Mouse (Mus musculus): ENCODE data around the gene Cers1. TPM values are rescaled to one million over a fixed set of nuclear protein-coding genes. Genes with fewer than 3 reads are reported as not detected.

The Cers1 gene
- total and polyA plus RNA-seq, 2 experiments from 2014 or later = 45.3 to 58.4 TPM

GRCm38 (mm10) chr8:70359411-70359810, 43.8 kb downstream of the Cers1 start:
- ATAC-seq (no peak), DNase-seq (no peak)

GRCm38 (mm10) chr8:70360769-70361168, 45.2 kb downstream of the Cers1 start:
- DNase-seq = no peak
- WGBS = 46% methylated on average over 4 of the region's 4 CpGs
- no peak overlapping the region for H3K4me2 ChIP-seq (ENCODE audit: low read depth)

More at GRCm38 (mm10) chr8:70359411-70359810, 43.8 kb downstream of the Cers1 start:
- no peaks in the 10 kb centered on the region for H3K36me3 ChIP-seq (ENCODE audit: insufficient read depth)
- H3K9me3 ChIP-seq (ENCODE audit: low read length) = no peaks in the 10 kb centered on the region
- no peak overlapping the region for H3K27ac ChIP-seq (ENCODE audit: low read depth, low read length)
- no peak overlapping the region for H3K9ac ChIP-seq
- no peak for TF ChIP-seq CTCF (IDR thresholded peaks at IDR 0.05; ENCODE audit: low read depth)
- no peak overlapping the region for H3K4me3 ChIP-seq (ENCODE audit: low read depth, low read length)
- 16% methylated on average over 3 of the region's 3 CpGs for WGBS
- H3K27me3 ChIP-seq (ENCODE audit: insufficient read depth, low read length) = no peaks in the 10 kb centered on the region
- no peaks in the 10 kb centered on the region for H3K4me1 ChIP-seq (ENCODE audit: insufficient read depth)
- no peak overlapping the region for H3K4me2 ChIP-seq (ENCODE audit: low read depth)

GRCm38 (mm10) chr8:70361484-70362032, 46.0 kb downstream of the Cers1 start:
- Histone ChIP-seq H3K4me1 (ENCODE audit: insufficient read depth) (no peaks in the 10 kb centered on the region), H3K27ac (ENCODE audit: low read depth, low read length) (no peak overlapping the region), H3K27me3 (ENCODE audit: insufficient read depth, low read length) (no peaks in the 10 kb centered on the region), H3K9ac (no peak overlapping the region), H3K36me3 (ENCODE audit: insufficient read depth) (no peaks in the 10 kb centered on the region), H3K9me3 (ENCODE audit: low read length) (no peaks in the 10 kb centered on the region), H3K4me2 (ENCODE audit: low read depth) (no peak overlapping the region), H3K4me3 (ENCODE audit: low read depth, low read length) (no peak overlapping the region)
- DNase-seq = no peak
- TF ChIP-seq CTCF (IDR thresholded peaks at IDR 0.05; ENCODE audit: low read depth) = no peak
- WGBS = 78% methylated on average over 10 of the region's 10 CpGs
- no peak for ATAC-seq

More at GRCm38 (mm10) chr8:70360769-70361168, 45.2 kb downstream of the Cers1 start:
- no peaks in the 10 kb centered on the region for H3K4me1 ChIP-seq (ENCODE audit: insufficient read depth)
- H3K9ac ChIP-seq = no peak overlapping the region
- no peak; the same call in 1 of the 2 replicates for ATAC-seq
- no peak for TF ChIP-seq CTCF (IDR thresholded peaks at IDR 0.05; ENCODE audit: low read depth)
- H3K9me3 ChIP-seq (ENCODE audit: low read length) = no peaks in the 10 kb centered on the region
- no peak overlapping the region for H3K4me3 ChIP-seq (ENCODE audit: low read depth, low read length)
- H3K27me3 ChIP-seq (ENCODE audit: insufficient read depth, low read length) = no peaks in the 10 kb centered on the region
- H3K36me3 ChIP-seq (ENCODE audit: insufficient read depth) = no peaks in the 10 kb centered on the region
- H3K27ac ChIP-seq (ENCODE audit: low read depth, low read length) = no peak overlapping the region

GRCm38 (mm10) chr8:70364066-70364465, 48.5 kb downstream of the Cers1 start:
- Histone ChIP-seq H3K36me3 (ENCODE audit: insufficient read depth) (no peaks in the 10 kb centered on the region), H3K27ac (ENCODE audit: low read depth, low read length) (no peak overlapping the region), H3K9ac (no peak overlapping the region), H3K4me3 (ENCODE audit: low read depth, low read length) (no peak overlapping the region), H3K4me1 (ENCODE audit: insufficient read depth) (no peaks in the 10 kb centered on the region), H3K4me2 (ENCODE audit: low read depth) (no peak overlapping the region), H3K9me3 (ENCODE audit: low read length) (no peaks in the 10 kb centered on the region), H3K27me3 (ENCODE audit: insufficient read depth, low read length) (no peaks in the 10 kb centered on the region)
- no peak for TF ChIP-seq CTCF (IDR thresholded peaks at IDR 0.05; ENCODE audit: low read depth)
- ATAC-seq (no peak), DNase-seq (no peak)
- 27% methylated on average over 5 of the region's 5 CpGs for WGBS

- H3K27me3 ChIP-seq (ENCODE audit: insufficient read depth, low read length) = peaks cover 2% of the 10 kb centered on the region; the same call in 1 of the 2 replicates
- DNase-seq = no peak
- ATAC-seq = no peak
- no peaks in the 10 kb centered on the region for H3K9me3 ChIP-seq (ENCODE audit: low read length)
- 68% methylated on average over 5 of the region's 5 CpGs for WGBS
- TF ChIP-seq CTCF (IDR thresholded peaks at IDR 0.05; ENCODE audit: low read depth) = no peak
- H3K9ac ChIP-seq = no peak overlapping the region
- H3K4me1 ChIP-seq (ENCODE audit: insufficient read depth) = no peaks in the 10 kb centered on the region
- no peak overlapping the region for H3K27ac ChIP-seq (ENCODE audit: low read depth, low read length)
- no peak overlapping the region for H3K4me2 ChIP-seq (ENCODE audit: low read depth)
- H3K36me3 ChIP-seq (ENCODE audit: insufficient read depth) = no peaks in the 10 kb centered on the region
- H3K4me3 ChIP-seq (ENCODE audit: low read depth, low read length) = no peak overlapping the region
Observed at GRCm38 (mm10) chr8:70366588-70366987, 51.0 kb downstream of the Cers1 start.

GRCm38 (mm10) chr8:70370476-70370875, 54.9 kb downstream of the Cers1 start:
- Histone ChIP-seq H3K9ac (no peak overlapping the region), H3K27me3 (ENCODE audit: insufficient read depth, low read length) (peaks cover 40% of the 10 kb centered on the region), H3K36me3 (ENCODE audit: insufficient read depth) (no peaks in the 10 kb centered on the region), H3K27ac (ENCODE audit: low read depth, low read length) (no peak overlapping the region), H3K9me3 (ENCODE audit: low read length) (no peaks in the 10 kb centered on the region), H3K4me2 (ENCODE audit: low read depth) (no peak overlapping the region), H3K4me3 (ENCODE audit: low read depth, low read length) (no peak overlapping the region), H3K4me1 (ENCODE audit: insufficient read depth) (0 out of 2 replicates have a peak, but pooled peaks cover 7% of the 10 kb centered on the region)
- DNase-seq (no peak), ATAC-seq (no peak)
- no peak for TF ChIP-seq CTCF (IDR thresholded peaks at IDR 0.05; ENCODE audit: low read depth)
- 77% methylated on average over 7 of the region's 7 CpGs for WGBS

- no peak overlapping the region for H3K9ac ChIP-seq
- no peak overlapping the region for H3K4me2 ChIP-seq (ENCODE audit: low read depth)
- TF ChIP-seq CTCF (IDR thresholded peaks at IDR 0.05; ENCODE audit: low read depth) = no peak
- H3K4me1 ChIP-seq (ENCODE audit: insufficient read depth) = 0 out of 2 replicates have a peak, but pooled peaks cover 7% of the 10 kb centered on the region
- H3K4me3 ChIP-seq (ENCODE audit: low read depth, low read length) = no peak overlapping the region
- ATAC-seq = no peak
- H3K36me3 ChIP-seq (ENCODE audit: insufficient read depth) = no peaks in the 10 kb centered on the region
- H3K27ac ChIP-seq (ENCODE audit: low read depth, low read length) = no peak overlapping the region
- 35% methylated on average over 6 of the region's 6 CpGs for WGBS
- H3K9me3 ChIP-seq (ENCODE audit: low read length) = no peaks in the 10 kb centered on the region
- peaks cover 55% of the 10 kb centered on the region for H3K27me3 ChIP-seq (ENCODE audit: insufficient read depth, low read length)
- DNase-seq = no peak
Observed at GRCm38 (mm10) chr8:70371951-70372350, 56.4 kb downstream of the Cers1 start.
